Mouse (Mus musculus): ENCODE results near the gene Olfr1251. TPM values are rescaled to one million over a fixed set of nuclear protein-coding genes. Genes with fewer than 3 reads are reported as not detected.
"Not testable (repeated sequence)": the region's sequence is repeated elsewhere in the genome, so short reads cannot be mapped to it uniquely, and the experiment has no call there.

The Olfr1251 gene
- not detected for total RNA-seq (2021)

DNA sequence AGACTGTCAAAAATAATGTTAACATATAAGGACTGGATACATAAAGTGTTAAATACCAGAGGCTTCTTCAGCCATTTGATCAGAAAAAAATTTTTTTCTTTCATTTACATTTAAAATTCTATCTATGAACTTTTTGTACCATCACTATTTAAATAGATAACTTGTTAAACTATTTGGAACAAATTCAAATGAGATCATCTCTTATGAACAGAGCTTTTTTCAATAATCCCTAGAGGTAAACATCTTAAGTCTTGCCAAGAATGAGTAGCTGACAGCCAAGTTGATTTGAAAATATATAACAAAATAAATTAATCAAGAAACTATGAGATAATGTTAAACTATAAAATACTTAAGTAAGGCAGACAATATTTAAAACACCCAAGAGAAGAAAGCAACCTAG is at the start of gene Olfr1251:
Gene Olfr1251 (minus strand): TSS at position 101 of the 400 bp plus-strand sequence.
- intact Hi-C loops (cut with DNase I) = no loop called here
- DNase-seq (ENCODE audit: low spot score in 2 of 2) = no peak

DNA sequence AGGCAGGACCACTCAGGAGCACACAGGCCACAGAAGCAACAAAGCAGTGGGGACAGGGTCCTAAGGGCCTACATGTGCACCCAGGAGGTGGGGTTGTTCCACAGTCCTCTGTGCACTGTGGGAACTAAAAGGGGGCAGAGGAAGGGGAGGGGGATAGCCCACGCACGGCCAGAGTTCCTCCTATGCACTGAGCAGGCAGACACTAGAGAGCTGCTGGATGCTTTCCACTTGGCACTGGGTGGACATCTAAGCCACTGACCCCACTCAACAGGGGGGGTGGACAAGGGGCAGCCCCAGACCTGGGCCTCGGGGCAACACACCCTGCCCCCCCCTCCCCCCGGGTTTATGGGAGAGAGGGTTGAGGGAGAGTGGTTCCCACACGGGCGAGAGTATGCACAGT is 20.2 kb upstream of the Olfr1251 start:
- DNase-seq (ENCODE audit: low spot score in 2 of 2) = no peak
- intact Hi-C loops (cut with DNase I) = no loop called here

DNA sequence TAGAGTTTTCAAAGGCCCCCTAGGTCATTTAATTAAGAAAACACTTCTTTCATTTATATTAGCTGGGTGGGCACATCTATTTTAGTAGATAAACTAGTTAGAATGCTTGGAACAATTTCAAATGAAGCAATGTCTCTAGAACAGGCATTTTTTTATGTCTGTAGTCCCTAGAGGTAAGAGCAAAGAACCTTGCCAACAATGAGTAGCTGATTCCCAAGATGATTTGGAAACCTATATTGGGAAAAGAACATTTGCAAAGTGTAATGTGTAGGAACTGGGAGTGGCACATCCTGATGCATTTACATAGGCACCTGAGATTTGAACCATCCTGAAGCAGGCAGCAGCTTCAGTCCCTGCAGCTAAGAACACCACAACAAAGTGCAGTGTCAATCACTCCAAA is 10.4 kb downstream of the Olfr1251 start, which contains the start of gene Olfr1250:
Gene Olfr1250 (minus strand): TSS at position 101 of the 400 bp plus-strand sequence.
- intact Hi-C loops (cut with DNase I) = loop anchor here (5.0 kb wide), 1 partner anchor 34 kb away; no protein-coding TSS in a partner anchor
- DNase-seq (ENCODE audit: low spot score in 2 of 2) = no peak

DNA sequence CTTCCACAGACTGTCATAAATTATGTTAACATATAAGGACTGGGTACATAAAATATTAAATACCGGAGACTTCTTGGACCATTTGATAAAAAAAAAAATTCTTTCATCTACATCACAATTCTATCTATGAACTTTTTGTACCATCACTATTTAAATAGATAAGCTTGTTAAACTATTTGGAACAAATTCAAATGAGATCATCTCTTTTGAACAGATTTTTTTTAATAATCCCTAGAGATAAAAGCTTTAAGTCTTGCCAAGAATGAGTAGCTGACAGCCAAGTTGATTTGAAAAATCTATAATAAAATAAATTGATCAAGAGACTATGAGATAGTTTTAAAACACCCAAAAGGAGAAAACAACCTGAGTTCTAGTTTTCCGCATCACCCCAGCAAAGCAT is 36.9 kb downstream of the Olfr1251 start, which contains the start of gene Olfr1249:
Gene Olfr1249 (minus strand): TSS at position 101 of the 400 bp plus-strand sequence.
- no peak for DNase-seq (ENCODE audit: low spot score in 2 of 2)
- intact Hi-C loops (cut with DNase I) = no loop called here

DNA sequence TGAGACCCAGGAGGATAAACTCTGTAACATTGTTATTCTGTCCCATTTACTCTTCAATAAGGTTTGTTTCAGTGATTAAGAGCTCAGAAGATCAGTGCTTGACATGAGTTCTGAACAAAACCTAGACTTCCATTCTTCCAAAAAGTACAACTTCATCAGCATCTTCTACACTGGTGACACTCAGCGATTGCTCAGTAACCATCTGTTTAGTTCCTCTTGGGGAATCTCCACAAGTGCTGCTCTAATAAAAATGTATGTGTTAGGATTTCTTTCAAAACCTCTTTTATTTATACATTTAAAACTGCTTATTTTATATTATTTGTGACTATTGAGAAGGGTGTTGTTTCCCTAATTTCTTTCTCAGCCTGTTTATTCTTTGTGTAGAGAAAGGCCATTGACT is 53.6 kb downstream of the Olfr1251 start, which contains the start of gene Olfr1248:
Gene Olfr1248 (minus strand): TSS at position 101 of the 400 bp plus-strand sequence.
- DNase-seq (ENCODE audit: low spot score in 2 of 2); intact Hi-C loops (cut with DNase I): not testable (repeated sequence)

Other genes starting within 250 kb of the Olfr1251 start
- gene Olfr1240, start 228.9 kb downstream of the Olfr1251 start, total RNA-seq (2021) = not detected
- gene Olfr1241, start 184.8 kb downstream of the Olfr1251 start, total RNA-seq (2021) = not detected
- gene Olfr1242, start 173.6 kb downstream of the Olfr1251 start, total RNA-seq (2021) = not detected
- gene Olfr1243, start 140.4 kb downstream of the Olfr1251 start, total RNA-seq (2021) = not detected
- gene Olfr1245, start 93.5 kb downstream of the Olfr1251 start, total RNA-seq (2021) = not detected
- gene Olfr1246, start 78.8 kb downstream of the Olfr1251 start, total RNA-seq (2021) = not detected
- under 1 TPM in 1 of 2 experiments, not detected in 1; 0.11 TPM for gene Olfr1247, start 57.8 kb downstream of the Olfr1251 start, total RNA-seq (2021)
- not detected for gene Olfr1248, start 53.7 kb downstream of the Olfr1251 start, total RNA-seq (2021)
- gene Olfr1249, start 37.0 kb downstream of the Olfr1251 start, total RNA-seq (2021) = not detected
- not detected for gene Olfr1250, start 10.5 kb downstream of the Olfr1251 start, total RNA-seq (2021)
- not detected for gene Olfr1252, start 53.1 kb upstream of the Olfr1251 start, total RNA-seq (2021)
- gene Olfr1253, start 85.2 kb upstream of the Olfr1251 start, total RNA-seq (2021) = not detected
- not detected for gene Olfr1254, start 121.7 kb upstream of the Olfr1251 start, total RNA-seq (2021)
- gene Olfr1255, start 140.1 kb upstream of the Olfr1251 start, total RNA-seq (2021) = not detected
- not detected for gene Olfr1256, start 169.6 kb upstream of the Olfr1251 start, total RNA-seq (2021)
- gene Olfr48, start 176.3 kb upstream of the Olfr1251 start, total RNA-seq (2021) = not detected
- gene Olfr1257, start 206.5 kb upstream of the Olfr1251 start, total RNA-seq (2021) = not detected

All from left cerebral cortex, postnatal 36 days (tissue).